Mouse (Mus musculus): Measurements from ENCODE around the gene Gpnmb. TPM values are rescaled to one million over a fixed set of nuclear protein-coding genes. Genes with fewer than 3 reads are reported as not detected.

The Gpnmb gene
- polyA plus RNA-seq, 1 experiment from 2014 or later = 2.9 TPM

Other genes with a start within 250 kb of the Gpnmb start
- 64.4 and 77.8 TPM in 2 replicates for gene Tmem176a, start 195.6 kb upstream of the Gpnmb start, polyA plus RNA-seq (2015; fragmentation: Nextera tagmentation; extraction: Ambion mirVana)
- 212 and 224 TPM in 2 replicates for gene Tmem176b, start 195.1 kb upstream of the Gpnmb start, polyA plus RNA-seq (2015; fragmentation: Nextera tagmentation; extraction: Ambion mirVana)
- 0.23 TPM in 1 of 2 replicates, not detected in the other for gene Aoc1, start 163.7 kb upstream of the Gpnmb start, polyA plus RNA-seq (2015; fragmentation: Nextera tagmentation; extraction: Ambion mirVana)
- not detected in 2 replicates for gene 1600015I10Rik, start 106.7 kb upstream of the Gpnmb start, polyA plus RNA-seq (2015; fragmentation: Nextera tagmentation; extraction: Ambion mirVana)
- gene Doxl2, start 61.6 kb upstream of the Gpnmb start, polyA plus RNA-seq (2015; fragmentation: Nextera tagmentation; extraction: Ambion mirVana) = not detected in 2 replicates
- not detected in 2 replicates for gene Svs1, start 49.7 kb upstream of the Gpnmb start, polyA plus RNA-seq (2015; fragmentation: Nextera tagmentation; extraction: Ambion mirVana)
- gene Malsu1, start 37.2 kb downstream of the Gpnmb start, polyA plus RNA-seq (2015; fragmentation: Nextera tagmentation; extraction: Ambion mirVana) = 58.3 and 61.2 TPM in 2 replicates
- gene Igf2bp3, start 178.4 kb downstream of the Gpnmb start, polyA plus RNA-seq (2015; fragmentation: Nextera tagmentation; extraction: Ambion mirVana) = 46.1 and 48.8 TPM in 2 replicates
- gene Tra2a, start 227.5 kb downstream of the Gpnmb start, polyA plus RNA-seq (2015; fragmentation: Nextera tagmentation; extraction: Ambion mirVana) = 99.6 and 104 TPM in 2 replicates